Mouse (Mus musculus) limb, embryonic 12.5 days (tissue): ENCODE results near the gene Sfxn2. TPM values are rescaled to one million over a fixed set of nuclear protein-coding genes. Genes with fewer than 3 reads are reported as not detected.
"Not testable (repeated sequence)": the region's sequence is repeated elsewhere in the genome, so short reads cannot be mapped to it uniquely, and the experiment has no call there.

ENCODE experiments used
- ATAC-seq: fragments of 200-750 bp; cut with Nextera tagmentation; 2 replicates; pipeline ENCODE4 v1.8.0; 2017; ENCODE audit warnings: low read depth, moderate TSS enrichment; ENCODE audit not compliant: insufficient number of reproducible peaks, insufficient read depth, low FRiP score, low TSS enrichment
- H3K27ac ChIP-seq: fragments of 300-500 bp; sonication (generic); 2 replicates; pipeline ENCODE4 v1.5.1; 2016; ENCODE audit warnings: mild to moderate bottlenecking, moderate library complexity
- H3K27me3 ChIP-seq: fragments of 300-500 bp; sonication (generic); 2 replicates; pipeline ENCODE4 v1.6.1; 2016; ENCODE audit warnings: mild to moderate bottlenecking, moderate library complexity
- H3K36me3 ChIP-seq: fragments of 300-500 bp; sonication (generic); 2 replicates; pipeline ENCODE4 v1.6.1; 2016; ENCODE audit warnings: mild to moderate bottlenecking, moderate library complexity
- H3K4me1 ChIP-seq: fragments of 300-500 bp; sonication (generic); replicated peaks from 2 replicates; pipeline ENCODE4 v1.6.1; 2016
- H3K4me2 ChIP-seq: fragments of 300-500 bp; sonication (generic); 2 replicates; pipeline ENCODE4 v1.6.1; 2016; ENCODE audit warnings: mild to moderate bottlenecking, moderate library complexity
- H3K4me3 ChIP-seq: fragments of 300-500 bp; sonication (generic); replicated peaks from 2 replicates; pipeline ENCODE4 v1.5.1; 2016; ENCODE audit warnings: mild to moderate bottlenecking
- H3K9ac ChIP-seq: fragments of 300-500 bp; sonication (generic); replicated peaks from 2 replicates; pipeline ENCODE4 v1.6.1; 2016; ENCODE audit warnings: mild to moderate bottlenecking, moderate library complexity
- H3K9me3 ChIP-seq: fragments of 300-500 bp; sonication (generic); 2 replicates; pipeline ENCODE4 v1.6.1; 2016; ENCODE audit warnings: mild to moderate bottlenecking, moderate library complexity
- WGBS: fragments of 180-500 bp; shearing (Covaris S2); methylation state at CpG from one replicate; pipeline ENCODE4 v1.1.7; 2016; 5-methylcytosine and 5-hydroxymethylcytosine counted together
- polyA plus RNA-seq: library from polyadenylated mRNA; unstranded; fragments of >200 nt; fragmentation: Nextera tagmentation; extraction: Ambion mirVana; gene quantifications from 2 replicates; pipeline ENCODE4 v1.2.1, GENCODE M21; 2016

The Sfxn2 gene
- polyA plus RNA-seq, 1 experiment from 2014 or later: 18.3 TPM

- H3K9me3 ChIP-seq: no peaks in the 10 kb centered on the region
- H3K27me3 ChIP-seq: no peaks in the 10 kb centered on the region
- no peak overlapping the region for H3K4me2 ChIP-seq
- WGBS: 85% methylated on average over 4 of the region's 4 CpGs
- H3K9ac ChIP-seq: no peak overlapping the region
- H3K4me3 ChIP-seq: no peak overlapping the region
- H3K4me1 ChIP-seq: 0 out of 2 replicates have a peak, but pooled peaks cover 3% of the 10 kb centered on the region
- no peak overlapping the region for H3K27ac ChIP-seq
- peaks cover 77% of the 10 kb centered on the region for H3K36me3 ChIP-seq
- ATAC-seq: no peak
Measured at GRCm38 (mm10) chr19:46550385-46550784, 22.8 kb upstream of the Sfxn2 start.

- no peak overlapping the region for H3K4me3 ChIP-seq
- 0 out of 2 replicates have a peak, but pooled peaks cover 3% of the 10 kb centered on the region for H3K4me1 ChIP-seq
- H3K36me3 ChIP-seq: peaks cover 89% of the 10 kb centered on the region
- 82% methylated on average over 4 of the region's 4 CpGs for WGBS
- ATAC-seq: no peak
- H3K9me3 ChIP-seq: no peaks in the 10 kb centered on the region
- no peak overlapping the region for H3K4me2 ChIP-seq
- no peaks in the 10 kb centered on the region for H3K27me3 ChIP-seq
- no peak overlapping the region for H3K27ac ChIP-seq
- no peak overlapping the region for H3K9ac ChIP-seq
Measured at GRCm38 (mm10) chr19:46552496-46552895, 20.7 kb upstream of the Sfxn2 start.

- no peak overlapping the region for H3K9ac ChIP-seq
- WGBS: 80% methylated on average over 11 of the region's 11 CpGs
- H3K9me3 ChIP-seq: no peaks in the 10 kb centered on the region
- H3K4me3 ChIP-seq: no peak overlapping the region
- no peak overlapping the region for H3K27ac ChIP-seq
- H3K36me3 ChIP-seq: peaks cover 88% of the 10 kb centered on the region
- ATAC-seq: no peak
- peaks cover 5% of the 10 kb centered on the region for H3K4me1 ChIP-seq
- no peaks in the 10 kb centered on the region for H3K27me3 ChIP-seq
- no peak overlapping the region for H3K4me2 ChIP-seq
Measured at GRCm38 (mm10) chr19:46553541-46553955, 19.6 kb upstream of the Sfxn2 start.

GRCm38 (mm10) chr19:46558009-46558408 lies 15.2 kb upstream of the Sfxn2 start:
- peaks cover 57% of the 10 kb centered on the region for H3K36me3 ChIP-seq
- H3K4me3 ChIP-seq: no peak overlapping the region
- no peaks in the 10 kb centered on the region for H3K27me3 ChIP-seq
- H3K4me2 ChIP-seq: no peak overlapping the region
- H3K27ac ChIP-seq: no peak overlapping the region
- ATAC-seq: no peak
- peaks cover 13% of the 10 kb centered on the region for H3K4me1 ChIP-seq
- H3K9me3 ChIP-seq: no peaks in the 10 kb centered on the region
- H3K9ac ChIP-seq: no peak overlapping the region
- WGBS: 73% methylated on average over 8 of the region's 8 CpGs

GRCm38 (mm10) chr19:46558631-46559030 lies 14.5 kb upstream of the Sfxn2 start:
- 43% methylated on average over 12 of the region's 12 CpGs for WGBS

GRCm38 (mm10) chr19:46562132-46562531 lies 11.0 kb upstream of the Sfxn2 start:
- Histone ChIP-seq H3K9me3 (no peaks in the 10 kb centered on the region), H3K27ac (no peak overlapping the region), H3K27me3 (no peaks in the 10 kb centered on the region), H3K4me3 (no peak overlapping the region), H3K4me1 (peaks cover 10% of the 10 kb centered on the region), H3K36me3 (peaks cover 25% of the 10 kb centered on the region), H3K9ac (no peak overlapping the region), H3K4me2 (no peak overlapping the region)
- no peak for ATAC-seq
- WGBS: 46% methylated on average over 1 of the region's 1 CpGs

More at GRCm38 (mm10) chr19:46558631-46559030, 14.5 kb upstream of the Sfxn2 start:
- Histone ChIP-seq H3K27ac (no peak overlapping the region), H3K36me3 (peaks cover 53% of the 10 kb centered on the region), H3K4me2 (no peak overlapping the region), H3K9me3 (no peaks in the 10 kb centered on the region), H3K27me3 (no peaks in the 10 kb centered on the region), H3K9ac (no peak overlapping the region), H3K4me3 (no peak overlapping the region), H3K4me1 (peaks cover 10% of the 10 kb centered on the region)
- no peak for ATAC-seq

- H3K9ac ChIP-seq: no peak overlapping the region
- H3K27ac ChIP-seq: no peak overlapping the region
- 87% methylated on average over 14 of the region's 14 CpGs for WGBS
- H3K36me3 ChIP-seq: peaks cover 23% of the 10 kb centered on the region
- no peaks in the 10 kb centered on the region for H3K27me3 ChIP-seq
- no peaks in the 10 kb centered on the region for H3K9me3 ChIP-seq
- peaks cover 10% of the 10 kb centered on the region for H3K4me1 ChIP-seq
- no peak overlapping the region for H3K4me2 ChIP-seq
- ATAC-seq: no peak
- H3K4me3 ChIP-seq: no peak overlapping the region
Measured at GRCm38 (mm10) chr19:46562581-46563515, 10.3 kb upstream of the Sfxn2 start.

GRCm38 (mm10) chr19:46563603-46564002 lies 9.6 kb upstream of the Sfxn2 start:
- Histone ChIP-seq H3K36me3 (peaks cover 19% of the 10 kb centered on the region), H3K27ac (no peak overlapping the region), H3K9ac (no peak overlapping the region), H3K9me3 (no peaks in the 10 kb centered on the region), H3K27me3 (no peaks in the 10 kb centered on the region), H3K4me1 (peaks cover 8% of the 10 kb centered on the region), H3K4me3 (no peak overlapping the region), H3K4me2 (no peak overlapping the region)
- no peak for ATAC-seq
- WGBS: 90% methylated on average over 4 of the region's 4 CpGs

- Histone ChIP-seq H3K9ac (no peak overlapping the region), H3K36me3 (peaks cover 19% of the 10 kb centered on the region), H3K4me1 (peaks cover 3% of the 10 kb centered on the region), H3K27me3 (no peaks in the 10 kb centered on the region), H3K4me3 (no peak overlapping the region), H3K27ac (no peak overlapping the region), H3K4me2 (no peak overlapping the region), H3K9me3 (no peaks in the 10 kb centered on the region)
- 89% methylated on average over 14 of the region's 14 CpGs for WGBS
- ATAC-seq: no peak
Measured at GRCm38 (mm10) chr19:46564043-46564462, 9.1 kb upstream of the Sfxn2 start.

GRCm38 (mm10) chr19:46571211-46571877 lies 1.8 kb upstream of the Sfxn2 start:
- H3K27ac ChIP-seq, H3K36me3 ChIP-seq, ATAC-seq, H3K9me3 ChIP-seq, H3K27me3 ChIP-seq: not testable (repeated sequence)
- H3K4me3 ChIP-seq: peak overlapping the region; percentile 74
- peak overlapping the region; percentile 78 for H3K4me2 ChIP-seq
- peak overlapping the region; percentile 70; the same call in 1 of the 2 replicates for H3K9ac ChIP-seq
- 76% methylated on average over 3 of the region's 3 CpGs for WGBS
- peaks cover 21% of the 10 kb centered on the region for H3K4me1 ChIP-seq

GRCm38 (mm10) chr19:46571878-46572244 lies 1.3 kb upstream of the Sfxn2 start:
- Histone ChIP-seq H3K36me3 (peaks cover 7% of the 10 kb centered on the region; the same call in 1 of the 2 replicates), H3K27me3 (no peaks in the 10 kb centered on the region), H3K9ac (peak overlapping the region; percentile 70), H3K4me1 (peaks cover 21% of the 10 kb centered on the region), H3K4me2 (peak overlapping the region; percentile 78), H3K27ac (no peak overlapping the region), H3K4me3 (peak overlapping the region; percentile 74), H3K9me3 (no peaks in the 10 kb centered on the region)
- no peak for ATAC-seq
- 28% methylated on average over 10 of the region's 10 CpGs for WGBS
